ENCODE assay signal across 14 mouse cellular contexts in the genomic region with DNA sequence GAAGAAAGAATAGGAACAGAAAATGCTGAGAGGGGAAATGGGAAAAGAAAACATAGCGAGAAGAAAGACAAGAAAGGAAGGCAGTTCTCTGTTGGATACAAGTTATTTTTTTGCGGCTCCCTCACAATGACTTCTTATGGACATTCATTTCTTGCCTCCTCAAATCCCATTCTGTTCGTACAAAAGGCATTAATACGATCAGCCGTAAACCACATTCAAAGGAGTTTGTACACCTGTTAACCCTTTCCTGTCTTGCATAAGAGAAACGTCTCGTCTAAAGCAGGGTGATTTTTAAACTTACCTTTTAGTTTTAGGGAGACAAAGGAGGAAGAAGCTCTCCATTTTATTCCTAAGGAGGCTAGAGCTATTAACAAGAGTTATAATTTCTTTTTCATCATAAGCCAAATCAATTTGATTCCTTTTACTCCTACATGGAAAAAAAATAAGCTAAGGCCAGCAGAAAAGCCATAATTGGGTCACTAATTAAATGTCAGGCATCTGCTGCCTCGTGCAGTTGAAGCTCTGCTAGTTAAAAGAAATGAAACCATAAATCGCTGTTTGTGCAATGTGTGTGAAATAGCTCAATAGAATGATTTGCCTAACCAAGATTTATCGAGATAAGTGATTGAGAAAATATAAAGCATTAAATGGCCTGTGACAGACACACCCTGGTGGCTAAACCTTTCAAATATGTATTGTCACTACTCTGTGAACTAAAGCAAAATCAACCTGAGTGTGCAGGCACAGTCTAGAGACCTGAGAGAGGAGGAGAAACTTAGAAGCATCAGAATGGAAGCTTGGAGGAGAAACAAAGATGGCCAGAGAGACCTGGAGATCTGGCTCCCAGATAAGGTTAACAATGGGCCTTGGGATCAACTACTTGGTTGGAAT.
DNase-seq lines count a peak whose midpoint lies in the region; ATAC-seq lines count a peak whose summit lies in the region.
"Had no signal": no experiment of that assay in that cellular context is flagged by ENCODE, and none has a peak within 500 bp of the region (broad histone marks: within the 10 kb centered on the region; RNA-seq: fewer than 3 reads in every experiment).

No protein-coding gene starts in this region.

- 25% methylated on average over 10 of the region's 10 CpGs for WGBS in hindbrain, embryonic 15.5 days
- WGBS in hindbrain, embryonic 16.5 days: 23% methylated on average over 10 of the region's 10 CpGs
- 11% methylated on average over 10 of the region's 10 CpGs for WGBS in forebrain, embryonic 12.5 days
- WGBS in midbrain, embryonic 12.5 days: 20% methylated on average over 10 of the region's 10 CpGs

- DNase-seq in retina, postnatal 1 day: peak; percentile 47
- DNase-seq in spleen, adult 12 weeks (ENCODE audit: low spot score): no peak
- DNase-seq in frontal cortex, postnatal 36 days (ENCODE audit: low spot score in 2 of 2): no peak
- DNase-seq: cerebellum, postnatal 10 days; heart, adult 18-20 months; heart, postnatal 10 days; liver, embryonic 13.5 days; right cerebral cortex, postnatal 14 days had no signal

- no peak overlapping the region for H3K27ac ChIP-seq in hindbrain, embryonic 15.5 days (replicated peaks)
- H3K27ac ChIP-seq in hindbrain, embryonic 16.5 days (ENCODE audit: low read depth, low read length): no peak overlapping the region
- H3K27ac ChIP-seq in forebrain, embryonic 12.5 days: no peak overlapping the region
- H3K27ac ChIP-seq in midbrain, embryonic 12.5 days (replicated peaks): no peak overlapping the region
- H3K27ac ChIP-seq: embryonic facial prominence, embryonic 15.5 days; liver, embryonic 13.5 days had no signal

- H3K4me2 ChIP-seq in hindbrain, embryonic 15.5 days: 0 out of 2 replicates have a peak overlapping the region, but pooled peaks have one; percentile 15
- H3K4me2 ChIP-seq in hindbrain, embryonic 16.5 days (ENCODE audit: low read length): no peak overlapping the region
- H3K4me2 ChIP-seq in forebrain, embryonic 12.5 days: 0 out of 2 replicates have a peak overlapping the region, but pooled peaks have one; percentile 4
- peak overlapping the region; percentile 22 for H3K4me2 ChIP-seq in midbrain, embryonic 12.5 days (replicated peaks)
- H3K4me2 ChIP-seq: embryonic facial prominence, embryonic 15.5 days; liver, embryonic 13.5 days had no signal

- no peak overlapping the region for H3K9ac ChIP-seq in hindbrain, embryonic 15.5 days
- no peak overlapping the region for H3K9ac ChIP-seq in hindbrain, embryonic 16.5 days (ENCODE audit: low read depth, low read length)
- H3K9ac ChIP-seq in forebrain, embryonic 12.5 days: no peak overlapping the region
- no peak overlapping the region for H3K9ac ChIP-seq in midbrain, embryonic 12.5 days (replicated peaks)
- H3K9ac ChIP-seq: embryonic facial prominence, embryonic 15.5 days; liver, embryonic 13.5 days had no signal

- no peaks in the 10 kb centered on the region; the same call in 1 of the 2 replicates for H3K4me1 ChIP-seq in hindbrain, embryonic 15.5 days (replicated peaks)
- H3K4me1 ChIP-seq in hindbrain, embryonic 16.5 days (ENCODE audit: control insufficient read depth, insufficient read depth, low read depth, low read length): no peaks in the 10 kb centered on the region
- H3K4me1 ChIP-seq in forebrain, embryonic 12.5 days: peaks cover 7% of the 10 kb centered on the region; the same call in 1 of the 2 replicates
- no peaks in the 10 kb centered on the region for H3K4me1 ChIP-seq in midbrain, embryonic 12.5 days
- H3K4me1 ChIP-seq: embryonic facial prominence, embryonic 15.5 days; liver, embryonic 13.5 days had no signal

- no peaks in the 10 kb centered on the region for H3K9me3 ChIP-seq in hindbrain, embryonic 15.5 days
- no peaks in the 10 kb centered on the region for H3K9me3 ChIP-seq in hindbrain, embryonic 16.5 days (ENCODE audit: control insufficient read depth, low read length)
- H3K9me3 ChIP-seq in forebrain, embryonic 12.5 days: no peaks in the 10 kb centered on the region
- H3K9me3 ChIP-seq in midbrain, embryonic 12.5 days: no peaks in the 10 kb centered on the region
- H3K9me3 ChIP-seq: embryonic facial prominence, embryonic 15.5 days; liver, embryonic 13.5 days had no signal

- no peak for ATAC-seq in hindbrain, embryonic 15.5 days (ENCODE audit: low FRiP score, low read depth)
- ATAC-seq in hindbrain, embryonic 16.5 days: no peak
- peak; percentile 57; the same call in 1 of the 2 replicates for ATAC-seq in forebrain, embryonic 12.5 days (ENCODE audit: low FRiP score)
- no peak for ATAC-seq in midbrain, embryonic 12.5 days (ENCODE audit: low FRiP score, low read depth)
- ATAC-seq: lung, postnatal 0 days had no signal

- H3K4me3 ChIP-seq in hindbrain, embryonic 15.5 days: no peak overlapping the region
- no peak overlapping the region for H3K4me3 ChIP-seq in hindbrain, embryonic 16.5 days (ENCODE audit: low read length)
- no peak overlapping the region for H3K4me3 ChIP-seq in forebrain, embryonic 12.5 days (replicated peaks)
- H3K4me3 ChIP-seq in midbrain, embryonic 12.5 days: no peak overlapping the region
- H3K4me3 ChIP-seq: embryonic facial prominence, embryonic 15.5 days; liver, embryonic 13.5 days had no signal

- H3K36me3 ChIP-seq in hindbrain, embryonic 15.5 days: no peaks in the 10 kb centered on the region
- no peaks in the 10 kb centered on the region for H3K36me3 ChIP-seq in hindbrain, embryonic 16.5 days (ENCODE audit: control insufficient read depth, insufficient read depth, low read length)
- H3K36me3 ChIP-seq in forebrain, embryonic 12.5 days (replicated peaks): no peaks in the 10 kb centered on the region
- H3K36me3 ChIP-seq in midbrain, embryonic 12.5 days: no peaks in the 10 kb centered on the region
- H3K36me3 ChIP-seq: embryonic facial prominence, embryonic 15.5 days; liver, embryonic 13.5 days had no signal

- no peaks in the 10 kb centered on the region for H3K27me3 ChIP-seq in hindbrain, embryonic 15.5 days
- H3K27me3 ChIP-seq in hindbrain, embryonic 16.5 days (replicated peaks; ENCODE audit: control insufficient read depth, insufficient read depth, low read length): no peaks in the 10 kb centered on the region
- H3K27me3 ChIP-seq in forebrain, embryonic 12.5 days: no peaks in the 10 kb centered on the region
- no peaks in the 10 kb centered on the region for H3K27me3 ChIP-seq in midbrain, embryonic 12.5 days
- H3K27me3 ChIP-seq: embryonic facial prominence, embryonic 15.5 days; liver, embryonic 13.5 days had no signal
